Mouse (Mus musculus) forebrain, postnatal 0 days (tissue): ENCODE measurements around the gene Hormad2. TPM values are rescaled to one million over a fixed set of nuclear protein-coding genes. Genes with fewer than 3 reads are reported as not detected.

Source experiments
- ATAC-seq: fragments of 200-750 bp; cut with Nextera tagmentation; 2 replicates; pipeline ENCODE4 v1.8.0; 2017; ENCODE audit warnings: mild to moderate bottlenecking, moderate library complexity
- DNase-seq: peaks from one replicate; pipeline ENCODE4 v3.0.0-alpha.2; 2015
- H3K27ac ChIP-seq: fragments of 300-500 bp; sonication (generic); 2 replicates; pipeline ENCODE4 v1.5.1; 2014; ENCODE audit warnings: low read depth, mild to moderate bottlenecking, antibody characterized with exemption, low read length, moderate library complexity, mixed read lengths
- H3K27me3 ChIP-seq: fragments of 300-500 bp; sonication (generic); 2 replicates; pipeline ENCODE4 v1.6.1; 2014; ENCODE audit warnings: mild to moderate bottlenecking, low read length, mixed read lengths; ENCODE audit not compliant: insufficient read depth
- H3K36me3 ChIP-seq: fragments of 300-500 bp; sonication (generic); 2 replicates; pipeline ENCODE4 v1.6.1; 2014; ENCODE audit warnings: mild to moderate bottlenecking, moderate library complexity; ENCODE audit not compliant: insufficient read depth
- H3K4me1 ChIP-seq: fragments of 300-500 bp; sonication (generic); 2 replicates; pipeline ENCODE4 v1.6.1; 2014; ENCODE audit warnings: antibody characterized with exemption; ENCODE audit not compliant: insufficient read depth
- H3K4me2 ChIP-seq: fragments of 300-500 bp; sonication (generic); 2 replicates; pipeline ENCODE4 v1.6.1; 2014; ENCODE audit warnings: low read depth, mild to moderate bottlenecking, moderate library complexity
- H3K4me3 ChIP-seq: fragments of 300-500 bp; sonication (generic); 2 replicates; pipeline ENCODE4 v1.5.1; 2014; ENCODE audit warnings: low read depth, low read length, mixed read lengths
- H3K9ac ChIP-seq: fragments of 300-500 bp; sonication (generic); 2 replicates; pipeline ENCODE4 v1.6.1; 2014; ENCODE audit warnings: mild to moderate bottlenecking
- H3K9me3 ChIP-seq: fragments of 300-500 bp; sonication (generic); 2 replicates; pipeline ENCODE4 v1.6.1; 2016; ENCODE audit warnings: low read length
- CTCF ChIP-seq: sonication (generic); IDR thresholded peaks from 2 replicates; pipeline ENCODE4 v1.5.1; 2016; ENCODE audit warnings: antibody characterized with exemption, control low read depth, low read depth
- WGBS: fragments of 180-500 bp; shearing (Covaris S2); extraction: QIAGEN DNeasy Blood & Tissue Kit; methylation state at CpG from one replicate; pipeline ENCODE4 v1.1.7; 2014; 5-methylcytosine and 5-hydroxymethylcytosine counted together
- polyA plus RNA-seq: library from polyadenylated mRNA; unstranded; fragments of >200 nt; fragmentation: Nextera tagmentation; extraction: Ambion mirVana; gene quantifications from 2 replicates; pipeline ENCODE4 v1.2.1, GENCODE M21; 2015
- total RNA-seq: library from RNA; depleted of rRNA; stranded (reverse); fragments of >200 nt; gene quantifications from 2 replicates; pipeline ENCODE4 v1.2.3, GENCODE M21; 2014

The Hormad2 gene
- total and polyA plus RNA-seq, 2 experiments from 2014 or later = not detected

DNA sequence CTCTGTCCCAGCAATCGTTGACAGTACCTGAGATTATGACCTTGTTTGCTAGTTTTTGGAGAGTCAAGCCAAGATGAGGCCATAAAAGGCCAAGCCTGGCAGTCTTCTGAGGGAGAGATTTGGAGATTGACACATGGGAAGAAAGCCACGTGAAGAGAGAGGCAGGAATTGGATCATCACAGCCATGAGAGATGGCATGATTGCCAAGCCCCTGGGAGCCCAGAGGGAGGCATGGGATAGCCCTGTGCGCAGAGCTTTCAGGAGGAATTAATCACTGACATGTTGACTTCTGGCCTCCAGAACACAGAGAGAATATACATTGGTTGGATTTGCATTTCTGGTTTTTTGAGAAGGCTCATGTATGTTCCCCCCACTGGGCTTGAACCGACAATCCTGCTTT lies 136.7 kb downstream of the Hormad2 start:
- Histone ChIP-seq H3K9ac (no peak overlapping the region), H3K4me3 (no peak overlapping the region), H3K4me1 (no peaks in the 10 kb centered on the region), H3K27me3 (no peaks in the 10 kb centered on the region), H3K36me3 (no peaks in the 10 kb centered on the region), H3K27ac (no peak overlapping the region), H3K4me2 (no peak overlapping the region), H3K9me3 (no peaks in the 10 kb centered on the region)
- ATAC-seq (no peak), DNase-seq (no peak)
- 60% methylated on average over 4 of the region's 4 CpGs for WGBS
- TF ChIP-seq CTCF = no peak

DNA sequence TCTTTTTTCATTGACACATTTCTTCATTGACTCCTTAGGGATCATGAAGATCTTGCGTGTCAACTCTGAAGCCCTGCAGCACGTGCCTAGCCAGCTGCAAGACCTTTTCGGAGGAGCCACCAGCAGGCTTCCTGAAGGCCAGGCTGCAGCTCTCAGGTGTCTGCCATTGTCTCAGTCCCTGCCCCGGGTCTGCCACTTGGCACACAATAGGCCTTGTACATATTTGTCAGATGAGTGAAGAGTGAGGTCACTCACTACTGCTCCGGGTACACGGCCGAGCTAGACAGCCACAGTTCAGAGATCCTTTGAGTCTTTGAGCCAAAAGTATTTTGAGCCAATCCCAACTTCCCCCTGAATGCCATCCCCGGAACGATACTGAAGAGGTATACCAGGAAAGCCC lies 137.9 kb downstream of the Hormad2 start:
- Histone ChIP-seq H3K4me2 (no peak overlapping the region), H3K9me3 (no peaks in the 10 kb centered on the region), H3K4me1 (no peaks in the 10 kb centered on the region), H3K4me3 (no peak overlapping the region), H3K27me3 (no peaks in the 10 kb centered on the region), H3K27ac (no peak overlapping the region), H3K36me3 (no peaks in the 10 kb centered on the region), H3K9ac (no peak overlapping the region)
- 43% methylated on average over 9 of the region's 9 CpGs for WGBS
- ATAC-seq (no peak), DNase-seq (no peak)
- no peak for TF ChIP-seq CTCF

DNA sequence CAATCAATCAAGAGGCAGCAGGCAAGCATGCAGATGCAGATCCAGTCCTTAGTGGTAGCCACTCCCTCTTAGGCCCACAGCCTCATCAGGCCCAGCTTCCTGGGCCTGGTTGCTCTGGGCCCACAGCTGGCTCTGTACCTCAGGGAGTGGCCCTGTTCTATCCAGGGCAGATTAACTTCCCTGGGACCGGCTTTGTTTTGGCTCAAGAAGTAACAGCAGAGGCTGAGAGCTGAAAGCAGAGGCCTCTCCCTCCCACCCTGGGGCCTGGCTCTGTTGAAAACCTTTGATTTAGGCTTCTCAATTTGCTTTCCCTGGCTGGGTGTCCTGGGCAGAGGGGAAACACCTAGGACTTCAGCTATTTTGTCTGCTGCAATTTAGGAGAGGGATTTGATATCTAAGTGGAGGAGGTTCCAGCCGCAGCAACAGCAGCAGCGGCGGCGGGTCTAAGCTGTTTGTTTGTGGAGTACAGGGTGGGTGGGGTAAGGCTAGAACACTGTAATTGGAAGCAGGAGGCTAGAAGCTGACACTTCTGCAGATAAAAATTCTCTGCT lies 138.5 kb downstream of the Hormad2 start:
- ATAC-seq (no peak), DNase-seq (no peak)
- H3K4me3 ChIP-seq = no peak overlapping the region
- WGBS = 29% methylated on average over 5 of the region's 5 CpGs
- H3K4me2 ChIP-seq = no peak overlapping the region
- no peaks in the 10 kb centered on the region for H3K27me3 ChIP-seq
- H3K9ac ChIP-seq = no peak overlapping the region
- TF ChIP-seq CTCF = no peak
- H3K36me3 ChIP-seq = no peaks in the 10 kb centered on the region
- no peaks in the 10 kb centered on the region for H3K9me3 ChIP-seq
- no peaks in the 10 kb centered on the region for H3K4me1 ChIP-seq
- H3K27ac ChIP-seq = no peak overlapping the region

DNA sequence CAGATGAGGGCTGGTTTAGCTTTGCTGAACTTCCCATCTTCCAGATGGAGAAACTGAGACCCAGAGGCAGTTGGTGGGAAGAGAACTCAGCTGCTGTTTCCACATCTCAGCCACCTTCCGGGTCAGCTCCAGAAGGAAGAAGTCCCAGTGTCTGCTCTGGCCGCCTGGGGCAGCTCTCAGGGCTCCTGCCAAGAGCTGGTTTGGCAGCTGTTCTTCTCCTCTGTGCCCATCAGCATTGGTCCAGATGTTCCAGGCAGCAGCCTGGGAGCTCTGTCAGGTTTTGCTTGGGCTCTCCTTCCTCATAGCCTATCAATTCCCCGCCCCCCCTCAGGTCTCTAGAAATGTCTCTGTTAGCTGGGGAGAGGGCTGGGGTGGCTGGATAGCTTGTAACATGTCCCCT lies 140.2 kb downstream of the Hormad2 start:
- no peak overlapping the region for H3K4me3 ChIP-seq
- ATAC-seq (no peak), DNase-seq (no peak)
- no peak overlapping the region for H3K4me2 ChIP-seq
- H3K27ac ChIP-seq = no peak overlapping the region
- no peaks in the 10 kb centered on the region for H3K27me3 ChIP-seq
- H3K9ac ChIP-seq = no peak overlapping the region
- no peaks in the 10 kb centered on the region for H3K9me3 ChIP-seq
- no peaks in the 10 kb centered on the region for H3K36me3 ChIP-seq
- WGBS = 72% methylated on average over 3 of the region's 3 CpGs
- TF ChIP-seq CTCF = no peak
- no peaks in the 10 kb centered on the region for H3K4me1 ChIP-seq

DNA sequence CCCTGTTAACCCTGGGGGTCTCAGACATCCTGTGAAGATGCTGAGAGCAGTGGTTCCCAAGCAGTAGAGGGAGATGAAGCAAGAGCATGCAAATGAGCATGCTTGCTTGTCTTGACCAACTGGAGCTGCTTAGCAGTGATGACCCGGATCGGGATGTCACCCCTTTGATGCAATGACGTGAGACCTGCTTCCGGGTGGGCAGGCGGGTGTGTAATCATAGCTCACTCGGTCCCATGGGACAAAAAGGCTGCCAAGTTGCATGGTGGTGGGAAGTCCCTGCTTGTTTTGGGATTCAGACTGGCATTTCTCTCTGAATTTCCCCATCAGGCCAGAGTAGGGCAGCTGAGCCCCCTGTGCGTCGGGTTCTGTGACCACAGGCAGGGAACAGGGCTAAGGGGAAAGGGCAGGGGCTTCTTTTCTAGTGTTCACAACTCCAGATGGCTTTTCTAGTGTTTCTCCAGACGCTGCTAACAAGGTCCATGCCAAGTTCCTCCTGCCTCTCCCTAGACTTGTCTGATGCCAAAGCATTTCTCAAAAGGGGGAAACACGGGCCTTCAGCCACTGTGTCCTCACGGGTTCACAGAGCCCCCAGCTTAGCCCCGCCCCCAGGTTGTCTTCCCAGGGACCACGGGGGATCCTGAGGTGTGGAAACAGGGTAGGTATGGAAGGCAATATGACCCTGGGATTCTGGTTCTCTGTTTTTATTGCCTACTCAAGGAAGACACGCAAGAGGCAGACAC lies 141.0 kb downstream of the Hormad2 start:
- 66% methylated on average over 14 of the region's 14 CpGs for whole genome bisulfite sequencing
- H3K36me3 ChIP-seq = no peaks in the 10 kb centered on the region
- H3K4me3 ChIP-seq = no peak overlapping the region
- DNase-seq (no peak), ATAC-seq (no peak)
- H3K9ac ChIP-seq = no peak overlapping the region
- H3K27ac ChIP-seq = no peak overlapping the region
- no peak overlapping the region for H3K4me2 ChIP-seq
- H3K4me1 ChIP-seq = no peaks in the 10 kb centered on the region
- no peaks in the 10 kb centered on the region for H3K9me3 ChIP-seq
- H3K27me3 ChIP-seq = no peaks in the 10 kb centered on the region
- TF ChIP-seq CTCF = no peak

DNA sequence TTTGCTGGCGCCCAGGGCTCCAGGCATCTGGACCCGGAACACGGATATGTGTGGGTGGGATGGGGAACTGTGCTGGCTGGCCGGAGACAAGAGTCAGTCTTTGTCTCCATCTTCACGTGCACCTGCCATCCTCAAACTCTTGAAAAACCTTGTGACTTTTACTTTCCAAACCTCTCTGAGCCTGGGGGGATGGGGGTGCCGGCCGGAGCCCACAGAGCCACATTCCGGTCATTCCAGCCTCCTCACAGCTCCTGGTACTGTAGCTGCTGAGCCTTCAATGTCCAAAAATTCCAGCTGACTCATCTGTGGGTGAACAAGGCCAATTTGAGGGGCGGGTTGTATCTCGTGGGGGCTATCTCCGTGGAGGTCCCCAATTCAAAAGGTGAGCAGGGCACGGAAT lies 141.7 kb downstream of the Hormad2 start:
- Histone ChIP-seq H3K27ac (no peak overlapping the region), H3K4me1 (no peaks in the 10 kb centered on the region), H3K9me3 (no peaks in the 10 kb centered on the region), H3K36me3 (no peaks in the 10 kb centered on the region), H3K9ac (no peak overlapping the region), H3K4me2 (no peak overlapping the region), H3K27me3 (no peaks in the 10 kb centered on the region), H3K4me3 (no peak overlapping the region)
- TF ChIP-seq CTCF = no peak
- no peak for ATAC-seq
- 59% methylated on average over 12 of the region's 12 CpGs for WGBS
- DNase-seq = no peak

DNA sequence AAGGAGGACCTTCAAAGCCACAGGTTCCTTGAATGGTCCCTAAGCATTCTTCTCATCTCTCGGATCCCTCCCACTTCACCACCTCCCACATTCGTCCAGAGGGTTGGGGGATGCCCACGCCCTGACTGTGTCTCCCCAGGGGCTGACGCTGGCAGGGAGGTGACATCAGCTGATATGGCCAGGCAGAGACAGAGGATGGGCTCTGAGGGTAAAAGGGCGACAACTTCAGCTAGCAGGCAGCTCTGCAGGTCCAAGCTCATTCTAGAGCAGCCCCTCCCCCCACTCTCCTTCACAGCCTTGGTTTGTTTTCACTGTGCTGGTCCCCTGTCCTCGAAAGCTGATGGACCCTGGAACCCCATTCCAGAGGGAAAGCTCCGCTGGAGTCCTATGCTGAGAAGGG lies 142.3 kb downstream of the Hormad2 start:
- no peaks in the 10 kb centered on the region for H3K9me3 ChIP-seq
- no peaks in the 10 kb centered on the region for H3K4me1 ChIP-seq
- DNase-seq (no peak), ATAC-seq (no peak)
- no peak for TF ChIP-seq CTCF
- no peak overlapping the region for H3K4me3 ChIP-seq
- H3K36me3 ChIP-seq = no peaks in the 10 kb centered on the region
- H3K4me2 ChIP-seq = no peak overlapping the region
- 52% methylated on average over 7 of the region's 7 CpGs for WGBS
- H3K27me3 ChIP-seq = no peaks in the 10 kb centered on the region
- no peak overlapping the region for H3K9ac ChIP-seq
- no peak overlapping the region for H3K27ac ChIP-seq
